Mouse (Mus musculus) frontal cortex, postnatal 36 days (tissue): ENCODE data around the gene Colq.

Source experiments
- DNase-seq, 2 experiments: peaks; one replicate each; pipeline ENCODE4 v3.0.0; 2022; ENCODE audit warnings: low spot score in 2 of 2

Gene Colq

DNA sequence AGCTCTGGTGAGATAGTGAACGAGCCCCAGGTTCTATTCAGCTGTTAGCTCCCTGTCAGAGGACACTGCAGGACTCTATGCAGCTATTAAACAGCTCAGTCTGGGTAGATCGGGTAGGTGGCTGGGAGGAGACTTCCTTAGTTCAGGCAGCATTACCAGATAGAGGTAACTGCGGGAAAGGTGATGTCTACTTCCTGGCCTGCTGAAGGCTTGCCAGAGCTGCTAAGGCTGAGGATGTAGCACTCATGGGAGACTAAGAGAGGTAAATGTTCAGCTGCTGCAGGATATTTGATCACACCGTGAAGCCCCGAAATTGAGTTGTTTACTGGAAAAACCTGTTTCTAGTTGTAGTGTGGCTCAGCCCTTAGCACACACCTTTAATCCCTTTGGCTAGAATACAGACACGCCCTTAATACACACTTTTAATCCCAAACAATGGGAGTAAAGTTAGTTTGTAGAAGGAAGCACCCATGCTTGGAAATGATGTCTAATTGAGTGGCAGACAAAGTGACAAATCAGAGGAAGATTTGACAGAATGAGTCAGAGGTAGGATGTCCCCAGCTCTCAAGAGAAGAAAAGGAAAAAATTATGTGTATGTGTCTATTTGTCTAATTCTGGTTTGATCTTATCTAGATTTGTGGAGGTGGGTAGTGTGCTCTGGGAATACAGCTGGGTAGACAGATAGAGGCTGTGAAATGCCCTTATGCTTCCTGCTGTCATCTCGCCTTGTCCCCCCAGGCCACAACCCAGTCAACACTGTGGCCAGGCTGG lies 65.9 kb downstream of the Colq start:
- DNase-seq, result no peak

DNA sequence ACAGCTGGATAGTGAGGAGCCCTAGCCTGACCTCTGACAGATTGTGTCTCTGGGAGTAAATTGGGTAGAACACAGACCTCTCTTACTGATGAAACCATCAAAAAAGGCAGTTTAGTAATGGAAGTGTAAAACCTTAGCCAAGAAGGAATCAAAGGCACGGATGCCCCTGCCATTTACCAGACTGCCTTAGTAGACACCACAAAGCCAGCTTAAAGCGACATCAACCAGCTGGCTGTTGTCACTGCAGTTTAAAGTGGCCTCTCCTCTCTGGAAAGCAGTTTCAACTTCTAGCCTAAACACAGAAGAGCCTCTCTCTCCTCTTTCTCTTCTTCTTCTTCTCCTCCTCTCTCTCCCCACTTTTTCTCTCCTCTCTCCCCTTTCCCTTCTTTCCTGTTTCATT lies 69.8 kb downstream of the Colq start:
- peak in 1 of 2 experiments; percentile 6 for DNase-seq

DNA sequence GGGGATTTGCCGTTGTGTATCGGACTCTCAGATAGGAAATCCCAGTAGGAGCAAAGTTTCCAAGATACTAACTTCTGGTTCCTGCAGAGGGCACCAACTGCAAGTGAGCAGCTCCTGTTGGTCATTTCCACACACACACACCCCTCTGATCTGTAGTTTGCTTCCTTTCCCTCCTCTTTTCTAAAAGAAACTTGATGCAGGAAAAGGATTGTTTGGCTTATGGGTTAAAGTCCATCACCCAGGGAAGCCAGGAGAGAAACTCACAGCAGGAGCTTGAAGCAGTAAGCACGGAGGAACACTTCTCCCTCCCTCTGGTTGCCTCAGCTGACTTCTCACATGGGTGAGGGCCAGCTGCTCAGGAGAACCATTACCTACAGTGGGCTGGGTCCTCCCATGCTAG lies 72.0 kb downstream of the Colq start:
- no peak for DNase-seq

GRCm38 (mm10) chr14:31515895-31516294 lies 75.2 kb downstream of the Colq start:
- DNase-seq, result no peak

- DNase-seq, result no peak
Measured at GRCm38 (mm10) chr14:31510322-31510721, 80.8 kb downstream of the Colq start.

DNA sequence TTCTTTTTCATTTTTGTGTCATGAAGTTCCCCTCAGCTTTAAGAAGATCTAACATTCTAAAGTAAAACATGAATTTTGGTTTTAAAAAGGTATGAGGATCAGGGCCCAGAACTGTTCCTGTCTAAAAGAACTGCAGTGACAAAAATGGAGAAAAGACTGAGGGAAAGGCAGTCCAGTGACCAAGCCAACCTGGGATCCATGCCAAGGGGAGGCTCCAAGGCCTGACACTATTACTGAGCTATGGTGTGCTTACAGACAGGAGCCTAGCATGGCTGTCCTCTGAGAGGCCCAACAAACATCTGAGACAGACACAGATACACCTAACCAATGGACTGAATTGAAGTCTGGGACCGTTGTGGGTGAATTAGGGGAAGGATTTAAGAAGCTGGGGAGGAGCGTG lies 81.2 kb downstream of the Colq start:
- DNase-seq, result no peak

- DNase-seq, result no peak
Measured at GRCm38 (mm10) chr14:31506456-31506855, 84.7 kb downstream of the Colq start.

DNA sequence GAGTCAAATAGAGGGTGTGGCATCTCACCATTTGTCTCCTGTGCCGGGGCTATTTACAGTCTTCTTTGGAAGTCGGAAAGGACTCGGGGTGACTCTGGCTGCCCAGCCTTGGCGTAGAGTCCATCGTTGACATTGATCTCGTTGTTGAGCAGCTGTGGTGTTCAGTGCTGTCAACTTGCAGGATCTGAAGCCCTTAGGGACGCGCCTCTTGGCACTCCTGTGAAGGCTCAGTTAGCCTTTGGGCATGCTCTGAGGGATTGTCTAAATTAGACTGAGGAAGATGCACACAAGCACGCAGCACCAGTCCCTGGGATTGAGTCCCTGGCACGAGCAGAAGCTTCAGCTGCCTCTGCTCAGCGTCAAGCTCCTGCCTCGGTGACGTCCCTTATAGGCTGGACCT lies 87.7 kb downstream of the Colq start:
- no peak for DNase-seq

DNA sequence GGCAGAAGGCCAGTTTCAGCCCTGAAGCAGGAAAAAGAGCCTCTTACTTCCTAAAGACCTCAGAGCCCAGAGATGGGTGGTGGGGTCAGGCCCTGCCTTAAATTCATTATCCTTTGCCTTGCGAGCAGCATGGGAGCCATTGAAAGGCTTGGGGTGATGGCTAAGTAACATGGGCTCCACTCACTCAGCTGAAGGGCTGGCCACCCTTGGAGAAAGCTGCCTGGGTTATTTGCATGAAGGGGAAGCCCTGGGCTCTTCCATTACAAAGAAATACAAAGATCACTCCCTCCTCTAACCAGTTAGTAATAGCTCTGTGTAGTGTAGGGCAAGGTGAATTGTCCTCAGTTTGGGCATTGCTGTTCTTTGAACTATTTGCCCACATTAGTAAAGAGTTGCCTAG lies 91.6 kb downstream of the Colq start:
- DNase-seq, result no peak

DNA sequence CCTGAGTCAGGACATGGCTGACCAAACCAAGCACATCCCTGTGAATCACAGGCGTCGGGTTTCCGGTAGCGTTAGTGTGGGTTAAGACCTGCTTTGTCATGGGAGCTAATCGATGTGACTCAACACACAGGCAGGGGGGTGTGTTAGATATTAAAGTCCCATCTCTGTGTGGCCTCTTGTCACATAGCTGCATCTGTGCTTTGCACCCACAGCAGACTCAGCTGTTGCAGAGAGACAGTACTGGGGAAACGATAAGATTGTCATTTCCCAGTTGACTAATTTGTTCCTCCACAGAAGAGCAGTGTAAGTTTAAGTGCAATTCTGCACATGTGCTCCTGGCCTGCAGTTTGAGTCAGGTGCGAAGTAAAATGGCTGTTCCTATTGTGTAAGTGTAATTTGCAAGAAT lies 94.9 kb downstream of the Colq start:
- no peak for DNase-seq

- no peak for DNase-seq
Measured at GRCm38 (mm10) chr14:31495538-31495937, 95.6 kb downstream of the Colq start.

DNA sequence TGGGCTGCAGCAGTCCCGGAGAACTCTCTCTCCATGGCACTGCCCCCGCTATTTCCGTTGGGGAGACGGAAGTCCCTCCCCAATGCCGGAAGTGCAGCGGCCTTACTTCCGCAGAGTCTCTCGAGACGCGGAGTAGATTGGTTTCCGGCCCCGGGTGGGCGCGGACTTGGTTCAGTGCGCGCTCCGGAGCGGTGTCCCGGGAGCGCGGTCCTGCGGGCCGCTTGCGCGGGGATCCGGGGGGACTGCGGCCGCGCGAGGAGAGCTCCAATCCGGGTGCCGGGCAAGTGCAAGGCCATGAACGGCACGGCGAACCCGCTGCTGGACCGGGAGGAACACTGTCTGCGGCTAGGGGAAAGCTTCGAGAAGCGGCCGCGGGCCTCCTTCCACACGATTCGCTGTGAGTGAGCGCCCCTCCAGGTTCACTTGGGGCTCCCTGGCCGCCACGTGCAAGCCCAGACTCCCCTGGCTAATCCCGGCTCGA lies 96.1 kb downstream of the Colq start, which contains the start of gene Mettl6:
Gene Mettl6, minus strand, starts transcription at position 66 of the 481 bp plus-strand sequence.
- peak; percentile 88 to 92 for DNase-seq

DNA sequence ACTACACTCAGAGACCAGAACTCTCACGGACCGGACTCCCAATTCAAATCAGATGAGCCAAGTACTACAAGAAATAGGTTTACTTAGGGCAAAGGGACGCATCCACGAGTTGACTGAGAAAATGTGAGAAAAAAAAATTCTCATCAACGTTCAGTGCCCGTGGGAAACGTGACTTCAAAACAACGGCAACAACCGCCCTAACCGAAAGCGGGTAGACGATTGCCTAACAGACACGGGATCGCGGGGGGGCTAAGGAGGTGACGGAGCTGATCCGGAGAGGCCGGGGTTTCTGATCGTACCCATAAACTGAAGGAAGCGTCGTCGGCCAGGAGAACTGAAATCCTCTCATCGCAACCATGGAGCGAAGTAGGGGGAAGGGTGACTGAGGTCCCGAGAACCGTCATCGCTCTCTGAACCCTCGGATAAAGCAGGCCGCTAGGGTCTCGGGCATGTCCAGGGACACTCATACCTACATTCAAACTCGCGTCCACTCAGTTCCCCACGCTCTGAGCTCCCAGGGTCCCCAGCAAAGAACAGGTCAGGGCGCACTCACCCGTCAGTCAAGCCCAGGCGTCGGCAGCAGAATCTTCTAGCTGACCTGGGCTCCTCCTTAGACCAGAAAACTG lies 96.7 kb downstream of the Colq start, which contains the start of gene Eaf1:
Gene Eaf1, plus strand, starts transcription at position 51 of the 626 bp plus-strand sequence.
- no peak for DNase-seq

- no peak for DNase-seq
Measured at GRCm38 (mm10) chr14:31493901-31494300, 97.2 kb downstream of the Colq start.

DNA sequence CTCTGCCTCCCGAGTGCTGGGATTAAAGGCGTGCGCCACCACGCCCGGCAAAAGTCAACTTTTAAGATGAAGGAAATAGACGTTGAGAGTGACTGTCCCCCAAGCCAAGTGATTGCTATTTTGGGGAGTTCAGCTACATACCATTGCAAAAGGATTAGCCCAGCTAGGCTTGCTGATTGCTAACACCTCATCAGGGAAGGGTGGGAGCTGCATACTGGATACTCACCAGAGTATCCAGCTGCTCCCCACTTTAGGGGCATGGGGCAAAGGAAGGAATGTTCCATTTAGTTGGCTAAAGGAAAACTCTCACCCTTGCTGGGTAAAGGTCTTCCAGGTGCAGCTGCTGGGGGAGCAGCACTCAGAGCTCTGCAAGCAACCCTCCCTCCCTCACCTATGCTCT lies 103.1 kb downstream of the Colq start:
- no peak for DNase-seq

DNA sequence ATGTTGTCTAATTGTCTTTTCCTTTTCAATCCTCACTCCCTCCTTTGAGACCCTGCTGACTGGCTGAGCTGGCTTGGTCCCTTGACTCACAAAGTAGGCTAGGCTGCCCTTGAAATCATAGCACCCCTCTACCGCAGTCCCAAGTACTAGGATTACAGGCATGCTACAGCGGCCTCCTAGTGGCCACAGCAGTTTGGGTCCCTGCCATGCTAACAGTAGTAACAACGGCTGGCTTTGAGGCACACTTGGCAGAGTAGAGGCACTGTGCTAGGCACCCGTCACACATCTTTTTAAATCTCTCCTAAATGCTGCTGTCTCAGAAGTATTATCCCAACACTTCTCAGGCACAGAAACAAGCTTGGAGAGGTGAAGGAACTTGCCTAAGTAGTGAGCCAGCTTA lies 104.7 kb downstream of the Colq start:
- DNase-seq, result no peak

DNA sequence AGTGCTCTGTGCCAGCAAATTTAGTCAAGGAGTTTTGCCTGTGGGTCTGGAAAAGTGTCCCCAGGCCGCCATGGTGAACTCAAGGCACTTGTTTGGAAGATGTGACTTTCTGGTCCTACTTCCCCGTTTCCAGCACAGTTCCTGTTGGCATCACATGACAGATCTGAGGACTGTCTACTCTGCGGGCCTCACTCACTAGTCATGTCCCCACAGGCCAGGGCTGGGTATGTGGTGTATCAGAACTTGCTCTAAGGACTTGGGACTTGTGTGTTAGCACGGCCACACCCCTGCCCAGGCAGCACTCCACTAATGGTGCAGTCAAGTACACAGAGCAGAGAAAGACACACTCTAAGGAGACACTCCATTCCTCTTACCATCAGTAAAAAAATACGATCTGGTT lies 108.7 kb downstream of the Colq start:
- DNase-seq, result no peak

DNA sequence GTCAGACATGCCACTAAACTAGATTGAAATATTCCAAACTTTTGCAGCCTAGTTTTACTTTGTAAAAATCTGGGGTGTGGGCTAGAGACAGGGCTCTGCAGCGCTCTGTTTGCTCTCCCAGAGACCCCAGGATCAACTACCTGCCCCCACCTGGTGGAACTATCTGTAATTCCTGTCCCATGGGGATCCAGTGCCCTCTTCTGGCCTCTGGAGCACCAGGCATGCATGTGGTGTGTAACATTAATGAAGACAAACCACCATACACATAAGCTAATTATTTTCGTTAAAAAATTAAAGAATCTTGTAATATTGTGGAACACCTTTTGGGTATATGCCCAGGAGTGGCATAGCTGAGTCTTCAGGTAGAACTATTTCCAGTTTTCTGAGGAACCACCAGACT lies 117.8 kb downstream of the Colq start:
- DNase-seq, result no peak
